Mouse (Mus musculus) liver, embryonic 16.5 days (tissue): ENCODE measurements around the gene Gpr160. TPM values are rescaled to one million over a fixed set of nuclear protein-coding genes. Genes with fewer than 3 reads are reported as not detected.

Source experiments
- ATAC-seq: fragments of 200-750 bp; cut with Nextera tagmentation; 2 replicates; pipeline ENCODE4 v1.8.0; 2017; ENCODE audit warnings: low read depth, mild to moderate bottlenecking, moderate number of reproducible peaks, moderate library complexity
- H3K27ac ChIP-seq: fragments of 300-500 bp; sonication (generic); 2 replicates; pipeline ENCODE4 v1.5.1; 2014; ENCODE audit warnings: mild to moderate bottlenecking, low read length
- H3K27me3 ChIP-seq: fragments of 300-500 bp; sonication (generic); 2 replicates; pipeline ENCODE4 v1.6.1; 2014; ENCODE audit warnings: low read depth, low read length, mixed read lengths; ENCODE audit not compliant: control insufficient read depth, insufficient read depth
- H3K36me3 ChIP-seq: fragments of 300-500 bp; sonication (generic); 2 replicates; pipeline ENCODE4 v1.6.1; 2014; ENCODE audit warnings: mild to moderate bottlenecking; ENCODE audit not compliant: control insufficient read depth, insufficient read depth
- H3K4me1 ChIP-seq: fragments of 300-500 bp; sonication (generic); 2 replicates; pipeline ENCODE4 v1.6.1; 2014; ENCODE audit warnings: low read depth, low read length, mixed read lengths; ENCODE audit not compliant: control insufficient read depth
- H3K4me2 ChIP-seq: fragments of 300-500 bp; sonication (generic); 2 replicates; pipeline ENCODE4 v1.6.1; 2014; ENCODE audit warnings: low read depth, low read length, mixed read lengths
- H3K4me3 ChIP-seq: fragments of 300-500 bp; sonication (generic); 2 replicates; pipeline ENCODE4 v1.5.1; 2014; ENCODE audit warnings: low read depth, mild to moderate bottlenecking, low read length
- H3K9ac ChIP-seq: fragments of 300-500 bp; sonication (generic); 2 replicates; pipeline ENCODE4 v1.6.1; 2014; ENCODE audit warnings: low read depth, low read length
- H3K9me3 ChIP-seq: fragments of 300-500 bp; sonication (generic); replicated peaks from 2 replicates; pipeline ENCODE4 v1.6.1; 2016; ENCODE audit warnings: low read length; ENCODE audit not compliant: control insufficient read depth
- WGBS: fragments of 180-500 bp; shearing (Covaris S2); extraction: QIAGEN DNeasy Blood & Tissue Kit; methylation state at CpG from one replicate; pipeline ENCODE4 v1.1.7; 2014; ENCODE audit not compliant: insufficient replicate concordance; 5-methylcytosine and 5-hydroxymethylcytosine counted together
- polyA plus RNA-seq: library from polyadenylated mRNA; unstranded; fragments of >200 nt; fragmentation: Nextera tagmentation; extraction: Ambion mirVana; gene quantifications from 2 replicates; pipeline ENCODE4 v1.2.1, GENCODE M21; 2015

Gpr160 gene
- 4.5 and 5.8 TPM in 2 replicates for polyA plus RNA-seq

DNA sequence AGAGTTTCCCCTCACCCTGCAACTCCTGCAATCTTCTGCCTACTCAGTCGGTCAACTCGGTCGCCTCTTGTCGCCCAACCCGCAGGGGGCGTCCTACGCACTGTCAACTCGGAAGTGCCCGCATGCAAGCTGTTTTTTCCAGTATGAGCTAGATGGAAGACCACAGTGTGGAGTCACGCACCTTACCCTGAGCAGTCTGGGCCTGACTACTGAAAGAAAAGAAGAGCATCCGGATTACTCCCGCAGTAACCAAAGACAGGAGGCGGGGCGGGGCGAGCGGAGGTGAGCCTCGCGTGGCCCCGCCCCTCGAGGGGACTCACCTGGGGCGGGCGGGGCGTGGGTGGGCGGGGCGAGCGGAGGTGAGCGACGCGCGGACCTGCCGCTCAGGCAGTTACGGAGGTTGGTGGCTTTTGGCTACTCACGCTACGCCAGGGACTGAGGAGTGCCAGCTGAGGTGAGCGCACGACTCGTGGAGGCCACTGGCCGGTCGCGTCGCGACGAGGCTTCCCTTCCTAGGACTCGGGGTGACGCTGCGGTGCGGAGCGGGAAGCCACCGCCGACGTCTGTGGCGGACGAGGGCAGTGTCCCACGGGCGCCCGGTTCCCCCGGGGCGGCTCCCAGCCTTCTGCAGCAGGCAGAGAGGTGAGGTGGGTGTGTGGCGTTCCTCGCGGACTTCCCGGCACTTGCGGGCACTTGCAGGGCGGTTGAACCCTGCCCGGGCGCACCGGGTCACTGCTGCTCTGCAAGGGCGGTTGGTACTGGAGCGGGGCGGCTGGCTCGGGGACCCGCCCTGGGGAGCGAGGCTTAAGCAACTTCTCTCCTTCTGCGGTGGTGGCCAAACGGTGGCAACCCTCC lies at the start of gene Gpr160:
Gene Gpr160, plus strand, starts transcription at position 347 of the 855 bp plus-strand sequence.
- H3K27me3 ChIP-seq, result peaks cover 11% of the 10 kb centered on the region
- WGBS, result under 1% methylated on average over 73 of the region's 75 CpGs
- ATAC-seq, result peak; percentile 81
- H3K27ac ChIP-seq, result peak within 1 kb of the TSS; percentile 30; the same call in 1 of the 2 replicates
- H3K4me1 ChIP-seq, result peaks cover 4% of the 10 kb centered on the region
- peak within 1 kb of the TSS; percentile 67 for H3K4me3 ChIP-seq
- peak within 1 kb of the TSS; percentile 51 for H3K9ac ChIP-seq
- no peaks in the 10 kb centered on the region for H3K9me3 ChIP-seq
- peak within 1 kb of the TSS; percentile 82 for H3K4me2 ChIP-seq
- H3K36me3 ChIP-seq, result no peaks in the 10 kb centered on the region

DNA sequence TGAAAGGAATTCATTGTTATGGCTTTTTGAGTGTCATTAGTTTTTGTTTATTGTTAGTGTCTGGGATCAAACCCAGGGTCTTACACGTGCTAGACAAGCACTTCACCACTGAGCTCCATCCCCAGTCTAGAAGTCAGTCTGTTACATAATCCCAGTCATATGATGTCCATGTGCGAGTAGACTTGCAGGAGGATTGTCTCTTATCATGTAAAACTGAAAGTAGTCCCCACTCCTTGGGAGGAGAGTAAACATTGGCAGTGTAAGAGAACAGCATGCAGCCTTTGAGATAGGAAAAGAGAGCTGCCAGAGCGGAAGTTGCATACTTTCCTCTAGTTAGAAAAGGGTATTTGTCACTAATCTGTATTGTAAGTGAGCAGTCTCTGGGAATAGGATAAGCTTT lies 42.9 kb upstream of the Gpr160 start:
- no peaks in the 10 kb centered on the region for H3K27me3 ChIP-seq
- no peak for ATAC-seq
- H3K27ac ChIP-seq, result no peak overlapping the region
- H3K9me3 ChIP-seq, result no peaks in the 10 kb centered on the region
- no peak overlapping the region for H3K9ac ChIP-seq
- peaks cover 45% of the 10 kb centered on the region for H3K36me3 ChIP-seq
- no peak overlapping the region for H3K4me3 ChIP-seq
- WGBS, result 66% methylated on average over 3 of the region's 3 CpGs
- no peaks in the 10 kb centered on the region for H3K4me1 ChIP-seq
- H3K4me2 ChIP-seq, result no peak overlapping the region

DNA sequence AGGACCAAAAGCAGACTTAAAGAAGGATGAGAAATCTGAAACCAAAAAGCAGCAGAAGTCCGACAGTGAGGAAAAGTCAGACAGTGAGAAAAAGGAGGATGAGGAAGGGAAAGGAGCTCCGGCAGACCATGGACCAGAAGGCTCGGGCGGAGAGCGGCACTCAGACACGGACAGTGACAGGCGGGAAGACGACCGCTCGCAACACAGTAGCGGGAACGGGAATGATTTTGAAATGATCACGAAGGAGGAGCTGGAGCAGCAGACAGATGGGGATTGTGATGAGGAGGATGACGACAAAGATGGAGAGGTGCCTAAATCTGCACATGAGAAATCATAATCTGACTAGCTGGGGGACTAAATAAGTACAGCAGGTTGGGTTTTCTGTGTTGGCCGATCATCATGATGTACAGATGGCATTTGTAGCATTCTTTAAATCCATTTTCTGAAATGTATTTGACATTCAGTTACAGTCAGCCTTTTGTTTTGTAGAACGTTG lies 37.1 kb upstream of the Gpr160 start:
- no peak overlapping the region for H3K9ac ChIP-seq
- H3K27ac ChIP-seq, result no peak overlapping the region
- no peaks in the 10 kb centered on the region for H3K9me3 ChIP-seq
- H3K27me3 ChIP-seq, result no peaks in the 10 kb centered on the region
- H3K36me3 ChIP-seq, result peaks cover 41% of the 10 kb centered on the region
- 90% methylated on average over 16 of the region's 16 CpGs for WGBS
- no peaks in the 10 kb centered on the region for H3K4me1 ChIP-seq
- no peak for ATAC-seq
- H3K4me3 ChIP-seq, result no peak overlapping the region
- no peak overlapping the region for H3K4me2 ChIP-seq

DNA sequence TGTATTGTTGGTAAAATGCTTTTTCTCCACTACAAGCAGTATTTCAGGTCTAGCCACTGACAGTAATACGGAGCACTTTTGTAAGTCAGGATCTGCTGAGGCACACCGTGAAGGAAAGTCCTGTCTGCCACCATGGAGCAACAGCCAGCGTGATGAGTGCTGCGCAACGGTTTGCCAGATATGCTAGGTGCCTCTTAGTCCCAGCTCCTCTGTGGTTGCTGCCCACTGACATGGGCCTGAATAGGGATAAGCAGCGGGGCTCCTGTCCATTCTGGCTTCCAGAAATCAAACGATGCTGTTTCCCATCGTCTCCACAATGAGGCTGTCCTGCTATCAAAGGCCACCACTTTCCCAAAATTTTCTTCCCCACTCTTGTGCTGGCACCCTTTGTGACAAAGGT lies 33.6 kb upstream of the Gpr160 start:
- no peak overlapping the region for H3K27ac ChIP-seq
- H3K4me3 ChIP-seq, result no peak overlapping the region
- no peak overlapping the region for H3K9ac ChIP-seq
- no peaks in the 10 kb centered on the region for H3K9me3 ChIP-seq
- no peaks in the 10 kb centered on the region for H3K4me1 ChIP-seq
- ATAC-seq, result no peak; the same call in 1 of the 2 replicates
- no peaks in the 10 kb centered on the region for H3K27me3 ChIP-seq
- 90% methylated on average over 8 of the region's 8 CpGs for WGBS
- peaks cover 26% of the 10 kb centered on the region for H3K36me3 ChIP-seq
- H3K4me2 ChIP-seq, result no peak overlapping the region

DNA sequence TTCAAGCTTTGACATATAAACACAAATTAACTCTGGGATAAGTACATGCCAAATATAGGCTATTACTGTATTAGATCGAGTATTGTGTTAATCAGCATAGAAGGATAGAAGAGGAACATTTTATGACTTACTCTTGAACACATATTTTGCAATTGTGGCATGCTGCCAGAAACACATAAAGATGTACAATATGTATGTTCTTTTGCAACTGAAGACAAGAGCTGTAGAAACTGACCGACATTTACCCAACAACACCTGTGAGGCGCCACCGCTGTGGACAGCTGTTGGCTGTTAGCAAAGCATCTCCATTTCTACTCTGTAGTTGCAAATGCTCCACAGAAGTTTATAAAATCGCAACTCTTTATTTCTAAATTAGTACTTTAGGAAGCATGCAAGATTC lies 29.7 kb upstream of the Gpr160 start:
- H3K27ac ChIP-seq, result no peak overlapping the region
- no peaks in the 10 kb centered on the region for H3K27me3 ChIP-seq
- no peak overlapping the region for H3K9ac ChIP-seq
- ATAC-seq, result no peak
- WGBS, result 84% methylated on average over 5 of the region's 5 CpGs
- no peak overlapping the region for H3K4me3 ChIP-seq
- no peaks in the 10 kb centered on the region for H3K9me3 ChIP-seq
- H3K36me3 ChIP-seq, result no peaks in the 10 kb centered on the region; the same call in 1 of the 2 replicates
- H3K4me2 ChIP-seq, result no peak overlapping the region
- no peaks in the 10 kb centered on the region for H3K4me1 ChIP-seq

DNA sequence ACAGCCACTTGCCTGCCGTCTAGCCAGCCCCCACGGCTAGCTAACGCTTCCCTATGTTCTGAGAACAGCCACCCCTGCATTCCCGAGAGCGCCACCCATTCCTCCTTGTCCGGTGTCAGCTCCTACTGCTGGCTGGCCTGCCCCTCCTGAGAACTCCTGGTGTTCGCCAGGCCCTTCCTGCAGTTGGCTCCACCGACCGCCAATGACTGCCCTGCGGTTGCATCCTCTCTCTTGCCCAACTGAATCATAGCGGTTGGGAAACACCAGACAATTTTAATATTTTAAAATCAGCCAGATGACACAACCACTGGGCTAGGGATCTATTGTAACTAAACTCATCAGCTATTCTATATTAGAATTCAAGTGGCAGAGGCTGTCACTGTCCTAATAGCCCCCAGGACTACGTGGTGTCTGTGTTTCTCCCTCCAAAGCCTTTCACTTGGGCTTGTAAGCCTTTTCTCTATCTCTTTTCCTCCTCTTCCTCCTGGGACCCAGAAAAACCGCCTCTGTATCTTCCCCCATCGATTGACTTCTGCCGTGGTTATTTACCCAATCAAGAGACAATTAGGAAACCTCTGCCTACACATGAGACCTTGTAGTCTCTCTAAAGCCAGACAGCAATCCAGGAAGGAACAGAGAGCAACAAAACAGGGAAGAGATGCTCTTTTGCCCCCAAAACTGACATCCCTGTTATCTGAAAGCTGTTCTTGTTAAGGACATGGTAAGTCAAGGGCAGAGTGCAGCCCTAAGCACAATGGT lies 23.7 kb upstream of the Gpr160 start:
- ATAC-seq, result no peak
- no peaks in the 10 kb centered on the region for H3K36me3 ChIP-seq
- H3K27ac ChIP-seq, result 0 out of 2 replicates have a peak overlapping the region, but pooled peaks have one; percentile 3
- no peaks in the 10 kb centered on the region for H3K9me3 ChIP-seq
- H3K4me3 ChIP-seq, result no peak overlapping the region
- H3K9ac ChIP-seq, result no peak overlapping the region
- 55% methylated on average over 15 of the region's 15 CpGs for WGBS
- H3K4me1 ChIP-seq, result no peaks in the 10 kb centered on the region
- H3K27me3 ChIP-seq, result no peaks in the 10 kb centered on the region; the same call in 1 of the 2 replicates
- H3K4me2 ChIP-seq, result no peak overlapping the region

DNA sequence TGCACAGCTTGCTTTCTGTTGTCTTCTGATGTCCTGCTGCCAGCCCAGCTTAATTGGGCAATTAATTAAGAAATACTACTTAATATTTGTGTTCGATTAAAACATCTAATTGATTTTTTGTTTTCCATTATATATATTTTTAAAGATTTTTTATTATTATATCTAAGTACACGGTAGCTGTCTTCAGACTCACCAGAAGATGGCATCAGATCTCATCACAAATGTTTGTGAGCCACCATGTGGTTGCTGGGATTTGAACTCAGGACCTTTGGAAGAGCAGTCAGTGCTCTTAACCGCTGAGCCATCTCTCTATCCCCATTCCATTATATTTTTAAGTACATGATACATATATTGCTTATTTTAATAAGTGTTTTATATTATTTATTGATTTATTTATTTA lies 22.5 kb upstream of the Gpr160 start:
- no peak overlapping the region for H3K9ac ChIP-seq
- no peaks in the 10 kb centered on the region for H3K4me1 ChIP-seq
- no peaks in the 10 kb centered on the region; the same call in 1 of the 2 replicates for H3K27me3 ChIP-seq
- no peaks in the 10 kb centered on the region for H3K36me3 ChIP-seq
- no peak for ATAC-seq
- WGBS, result 61% methylated on average over 3 of the region's 3 CpGs
- no peaks in the 10 kb centered on the region for H3K9me3 ChIP-seq
- H3K4me3 ChIP-seq, result no peak overlapping the region
- H3K27ac ChIP-seq, result no peak overlapping the region
- no peak overlapping the region for H3K4me2 ChIP-seq

DNA sequence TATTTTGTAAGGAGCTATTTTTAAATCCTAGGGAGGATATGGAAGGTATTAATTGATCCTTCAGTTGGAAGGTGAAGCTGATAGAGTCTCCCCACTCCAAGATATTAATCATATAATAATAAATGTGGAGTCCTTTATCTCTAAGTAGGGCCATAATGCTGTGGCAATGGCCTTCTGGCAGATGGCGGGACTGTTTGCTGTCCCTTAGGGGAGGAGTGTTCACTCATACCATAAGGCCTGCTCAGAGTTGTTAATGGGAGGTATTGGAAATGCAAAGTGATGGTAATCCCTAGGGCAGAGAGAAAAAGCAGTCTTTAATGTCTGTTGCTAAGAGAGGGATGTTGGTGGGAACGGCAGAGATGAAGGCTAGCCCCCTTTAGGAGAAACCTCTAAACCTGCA lies 10.0 kb upstream of the Gpr160 start:
- Histone ChIP-seq H3K27me3 (no peaks in the 10 kb centered on the region), H3K36me3 (no peaks in the 10 kb centered on the region), H3K4me1 (no peaks in the 10 kb centered on the region), H3K9ac (no peak overlapping the region), H3K4me3 (no peak overlapping the region), H3K9me3 (no peaks in the 10 kb centered on the region), H3K4me2 (no peak overlapping the region), H3K27ac (no peak overlapping the region)
- WGBS, result 57% methylated on average over 2 of the region's 2 CpGs
- ATAC-seq, result no peak
